ENCODE assay signal across 8 mouse cellular contexts in the genomic region with DNA sequence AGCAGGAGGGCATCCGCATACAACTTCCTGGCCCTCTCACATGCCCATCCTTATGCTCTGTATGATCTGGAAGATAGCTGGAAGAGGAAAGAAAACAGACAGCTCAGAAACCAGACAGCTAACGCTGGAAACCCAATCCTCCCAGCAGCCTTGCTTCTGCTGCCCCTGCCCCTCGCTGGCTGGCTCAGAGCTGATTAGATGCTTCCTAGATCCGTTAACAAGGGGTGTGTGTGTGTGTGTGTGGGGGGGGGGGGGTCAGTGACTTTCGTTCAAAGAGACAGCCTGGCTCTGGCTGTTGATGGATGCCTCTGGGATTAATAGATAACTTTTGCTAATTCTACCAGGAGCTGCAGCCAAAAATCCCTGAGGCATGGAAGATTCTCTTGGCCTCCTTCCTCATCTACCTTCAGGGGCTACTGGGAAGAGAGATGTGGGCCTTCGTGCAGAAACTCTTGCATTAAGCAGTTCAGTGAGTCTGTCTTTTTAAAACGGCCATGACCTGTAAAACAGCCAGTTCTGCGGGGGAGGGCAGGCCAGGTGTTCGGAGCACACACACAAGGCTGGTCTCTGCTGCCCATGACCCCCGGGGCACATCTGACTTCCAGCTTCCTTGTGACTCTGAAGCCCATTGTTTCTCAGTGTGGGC. TPM values are rescaled to one million over a fixed set of nuclear protein-coding genes. Genes with fewer than 3 reads are reported as not detected.
A peak's percentile ranks its signal among the peaks of the same experiment; 100 is the strongest.
DNase-seq lines count a peak whose midpoint lies in the region; ATAC-seq lines count a peak whose summit lies in the region.

No protein-coding gene starts in this region.

- no peaks in the 10 kb centered on the region for H3K27me3 ChIP-seq in lung, embryonic 16.5 days (ENCODE audit: control insufficient read depth, insufficient read depth, low read depth, low read length)
- H3K27me3 ChIP-seq in midbrain, embryonic 14.5 days (ENCODE audit: control insufficient read depth, insufficient read depth, low read length), result no peaks in the 10 kb centered on the region

- WGBS in lung, embryonic 16.5 days, result 21% methylated on average over 10 of the region's 10 CpGs
- 21% methylated on average over 10 of the region's 10 CpGs for WGBS in midbrain, embryonic 14.5 days

- H3K9me3 ChIP-seq in lung, embryonic 16.5 days (ENCODE audit: control insufficient read depth, low read length), result no peaks in the 10 kb centered on the region
- no peaks in the 10 kb centered on the region for H3K9me3 ChIP-seq in midbrain, embryonic 14.5 days (ENCODE audit: control insufficient read depth, low read length)

- H3K36me3 ChIP-seq in lung, embryonic 16.5 days (ENCODE audit: control insufficient read depth, insufficient read depth, low read length), result no peaks in the 10 kb centered on the region
- H3K36me3 ChIP-seq in midbrain, embryonic 14.5 days (ENCODE audit: control insufficient read depth, insufficient read depth, low read length), result no peaks in the 10 kb centered on the region

- peak overlapping the region; percentile 41 for H3K4me2 ChIP-seq in lung, embryonic 16.5 days (ENCODE audit: low read depth, low read length)
- peak overlapping the region; percentile 50 for H3K4me2 ChIP-seq in midbrain, embryonic 14.5 days (ENCODE audit: low read length)

- DNase-seq in lung, postnatal 25 days (ENCODE audit: low spot score), result no peak
- DNase-seq in kidney, postnatal 10 days, result peak; percentile 67
- peak; percentile 44 for DNase-seq in midbrain, embryonic 14.5 days
- DNase-seq in adrenal gland, postnatal 4 days (ENCODE audit: low spot score in 2 of 2), result no peak
- no peak for DNase-seq in ovary, postnatal 10 days (ENCODE audit: low spot score)
- no peak for DNase-seq in adrenal gland, adult 2 months

- peaks cover 16% of the 10 kb centered on the region for H3K4me1 ChIP-seq in lung, embryonic 16.5 days (replicated peaks; ENCODE audit: control insufficient read depth, insufficient read depth, low read length)
- peaks cover 13% of the 10 kb centered on the region for H3K4me1 ChIP-seq in midbrain, embryonic 14.5 days (ENCODE audit: control insufficient read depth, insufficient read depth, low read length)

- ATAC-seq in lung, embryonic 16.5 days (ENCODE audit: low read depth), result peak; percentile 18; the same call in 1 of the 2 replicates
- ATAC-seq in erythroid progenitor cell, adult 5-6 weeks (replicated peaks; ENCODE audit: low FRiP score, poor library complexity, severe bottlenecking), result peak; percentile 40
- peak; percentile 64; the same call in 1 of the 2 replicates for ATAC-seq in midbrain, embryonic 14.5 days (ENCODE audit: low FRiP score, low TSS enrichment)

- peak overlapping the region; percentile 30 for H3K9ac ChIP-seq in lung, embryonic 16.5 days (ENCODE audit: low read length)
- peak overlapping the region; percentile 43; the same call in 1 of the 2 replicates for H3K9ac ChIP-seq in midbrain, embryonic 14.5 days (replicated peaks; ENCODE audit: low read length)

- peak overlapping the region; percentile 20 for H3K4me3 ChIP-seq in lung, embryonic 16.5 days (ENCODE audit: low read length)
- peak overlapping the region; percentile 14; the same call in 1 of the 2 replicates for H3K4me3 ChIP-seq in midbrain, embryonic 14.5 days (replicated peaks; ENCODE audit: low read depth, low read length)

- H3K27ac ChIP-seq in lung, embryonic 16.5 days (ENCODE audit: low read length), result peak overlapping the region; percentile 12; the same call in 1 of the 2 replicates
- peak overlapping the region; percentile 81 for H3K27ac ChIP-seq in midbrain, embryonic 14.5 days (replicated peaks; ENCODE audit: low read depth, low read length)

RNA-seq across cellular contexts. Expression of gene Serp2, which starts 23.4 kb away (rescaled TPM):
- polyA plus RNA-seq in lung, embryonic 16.5 days (2015; fragmentation: Nextera tagmentation; extraction: Ambion mirVana), result 6.3 and 7.2 TPM in 2 replicates
- total RNA-seq in erythroid progenitor cell, adult 5-6 weeks (2015; ENCODE audit: low replicate concordance), result not detected in 2 replicates
- not detected in 2 replicates for total RNA-seq in erythroid progenitor cell, adult 5-6 weeks (2017; ENCODE audit: low replicate concordance)
- 153 and 230 TPM in 2 replicates for polyA plus RNA-seq in midbrain, embryonic 14.5 days (2014; fragmentation: Nextera tagmentation; extraction: Ambion mirVana)
- 10 to 100 TPM; 15.5 to 16.0 TPM for total RNA-seq in adrenal gland, postnatal 4 days (2021)
- total RNA-seq in adrenal gland, adult 2 months (2021), result 1 to 10 TPM; 3.9 to 6.2 TPM
- polyA plus RNA-seq in adrenal gland, adult 2 months (2012; rRNA removed), result 8.3 and 9.3 TPM in 2 replicates

Comparison
In these comparisons a context has a peak if more than half of its experiments do, and no peak if none do; other contexts are left out.
1. DNase-seq: peak in kidney, postnatal 10 days (single experiment) and midbrain, embryonic 14.5 days (single experiment); none in lung, postnatal 25 days (single experiment), adrenal gland, postnatal 4 days (0 of 2), ovary, postnatal 10 days (single experiment) and adrenal gland, adult 2 months (single experiment).
2. RNA of gene Serp2, which starts 23.4 kb away (total RNA-seq): 15.5 to 16.0 TPM in adrenal gland, postnatal 4 days and 3.9 to 6.2 TPM in adrenal gland, adult 2 months; not detected in erythroid progenitor cell, adult 5-6 weeks; every median in the first group is over 4 times any median in the second.
3. Peak in every context shown above with its lines, with median percentiles within 50 percentile points of each other: ATAC-seq.